Mouse (Mus musculus): ENCODE measurements around the gene Raet1e.
"Not testable (repeated sequence)": the region's sequence is repeated elsewhere in the genome, so short reads cannot be mapped to it uniquely, and the experiment has no call there.

- not testable (repeated sequence) for TF ChIP-seq CTCF (IDR thresholded peaks at IDR 0.05; ENCODE audit: low read depth); EP300 (optimal IDR thresholded peaks at IDR 0.05)
Measured at GRCm38 (mm10) chr10:22361415-22362352, 203.3 kb downstream of the Raet1e start.

Data from stomach, postnatal 0 days (tissue).